Mouse (Mus musculus) testis, adult 2 months (tissue): Measurements from ENCODE around the gene Ccno.

Experiments
- CTCF ChIP-seq: fragments of 200-500 bp; IDR thresholded peaks from 2 replicates; pipeline ENCODE4 v1.5.1; 2012; ENCODE audit warnings: low read depth, mild to moderate bottlenecking, inconsistent platforms, low read length, moderate library complexity; ENCODE audit not compliant: control insufficient read depth, insufficient read depth, insufficient replicate concordance
- POLR2A ChIP-seq: fragments of 200-500 bp; IDR thresholded peaks from 2 replicates; pipeline ENCODE4 v1.6.1; 2012; ENCODE audit warnings: low read depth, mild to moderate bottlenecking, inconsistent platforms, low read length, moderate library complexity; ENCODE audit not compliant: control insufficient read depth

- TF ChIP-seq CTCF (no peak), POLR2A (no peak)
Measured at GRCm38 (mm10) chr13:113021521-113021920, 33.9 kb downstream of the Ccno start.
